Mouse (Mus musculus): ENCODE results near the gene Gaa. TPM values are rescaled to one million over a fixed set of nuclear protein-coding genes. Genes with fewer than 3 reads are reported as not detected.
A peak's percentile ranks its signal among the peaks of the same experiment; 100 is the strongest.
"Not testable (repeated sequence)": the region's sequence is repeated elsewhere in the genome, so short reads cannot be mapped to it uniquely, and the experiment has no call there.

The Gaa gene
- polyA plus RNA-seq, 1 experiment from 2014 or later, result 42.1 TPM

DNA sequence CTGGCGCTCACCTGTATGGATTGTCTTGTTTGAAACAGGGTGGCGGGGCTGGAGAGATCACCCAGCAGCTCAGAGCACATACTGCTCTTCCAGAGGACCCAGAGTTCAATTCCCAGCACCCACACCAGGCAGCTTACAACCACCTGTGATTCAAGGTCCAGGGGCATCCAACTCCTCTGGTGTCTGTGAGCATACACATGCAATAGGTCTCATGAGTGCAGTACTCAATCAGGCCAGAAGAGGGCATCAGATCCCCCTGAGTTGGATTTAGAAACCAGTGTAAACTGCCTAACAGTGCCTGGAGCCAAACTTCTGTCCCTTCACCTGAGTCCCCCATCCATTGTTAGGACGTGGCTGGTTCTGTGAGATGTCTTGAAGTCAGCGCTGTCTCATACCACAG lies 32.1 kb upstream of the Gaa start:
- H3K27ac ChIP-seq (replicated peaks), result no peak overlapping the region
- no peak overlapping the region for H3K4me3 ChIP-seq
- ATAC-seq (ENCODE audit: low FRiP score, low read depth), result no peak
- 87% methylated on average over 4 of the region's 4 CpGs for WGBS
- H3K36me3 ChIP-seq, result peaks cover 49% of the 10 kb centered on the region
- peaks cover 4% of the 10 kb centered on the region; the same call in 1 of the 2 replicates for H3K9me3 ChIP-seq
- no peaks in the 10 kb centered on the region for H3K27me3 ChIP-seq
- no peak overlapping the region for H3K9ac ChIP-seq (replicated peaks)
- no peak overlapping the region for H3K4me2 ChIP-seq (replicated peaks)
- peaks cover 15% of the 10 kb centered on the region for H3K4me1 ChIP-seq

DNA sequence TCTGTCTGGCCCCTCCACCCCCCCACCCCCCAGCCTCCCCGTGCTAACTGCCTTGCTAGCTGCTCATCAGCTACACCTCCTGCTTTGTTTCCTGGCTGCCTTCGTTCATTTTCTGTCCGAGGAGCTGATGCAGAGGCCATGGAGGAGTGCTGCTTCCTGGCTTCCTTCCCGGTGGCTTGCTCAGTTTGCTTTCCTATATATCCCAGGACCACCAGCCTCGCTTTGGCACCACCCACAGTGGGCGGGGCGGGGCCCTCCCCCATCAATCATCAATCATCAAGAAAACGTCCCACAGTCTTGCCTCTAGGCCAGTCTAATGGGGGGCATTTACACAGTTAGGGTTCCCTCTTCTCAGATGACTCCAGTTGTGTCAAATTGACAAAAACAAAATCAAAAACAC lies 31.3 kb upstream of the Gaa start:
- H3K27ac ChIP-seq (replicated peaks), result no peak overlapping the region
- H3K9me3 ChIP-seq, result peaks cover 4% of the 10 kb centered on the region; the same call in 1 of the 2 replicates
- peaks cover 54% of the 10 kb centered on the region for H3K36me3 ChIP-seq
- H3K4me3 ChIP-seq, result no peak overlapping the region
- H3K27me3 ChIP-seq, result no peaks in the 10 kb centered on the region
- H3K4me1 ChIP-seq, result peaks cover 15% of the 10 kb centered on the region
- no peak for ATAC-seq (ENCODE audit: low FRiP score, low read depth)
- no peak overlapping the region for H3K4me2 ChIP-seq (replicated peaks)
- H3K9ac ChIP-seq (replicated peaks), result no peak overlapping the region
- WGBS, result 51% methylated on average over 8 of the region's 8 CpGs

DNA sequence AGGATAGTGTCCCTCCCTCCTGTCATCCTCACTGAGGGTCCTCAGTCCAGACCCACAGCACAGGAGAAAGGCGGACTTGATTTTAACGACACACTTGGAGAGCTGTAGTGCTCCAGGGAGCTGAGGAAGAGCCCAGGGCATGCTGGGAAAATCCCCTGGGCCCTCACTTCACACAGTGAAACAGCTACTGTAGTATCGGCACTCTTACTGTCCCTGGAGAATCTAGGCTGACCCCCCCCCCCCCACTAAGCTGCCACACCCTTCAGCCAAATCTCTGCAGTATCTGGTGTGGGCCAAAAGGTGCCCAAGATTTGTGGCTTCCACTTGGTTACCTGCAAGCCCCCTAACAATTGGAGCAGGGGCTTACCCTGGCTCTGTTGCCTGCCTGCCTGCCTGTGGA lies 30.7 kb upstream of the Gaa start:
- ATAC-seq (ENCODE audit: low FRiP score, low read depth), result no peak
- no peaks in the 10 kb centered on the region for H3K27me3 ChIP-seq
- no peak overlapping the region for H3K27ac ChIP-seq (replicated peaks)
- peaks cover 15% of the 10 kb centered on the region for H3K4me1 ChIP-seq
- 57% methylated on average over 3 of the region's 3 CpGs for WGBS
- no peak overlapping the region for H3K4me2 ChIP-seq (replicated peaks)
- peaks cover 53% of the 10 kb centered on the region for H3K36me3 ChIP-seq
- peaks cover 4% of the 10 kb centered on the region; the same call in 1 of the 2 replicates for H3K9me3 ChIP-seq
- H3K9ac ChIP-seq (replicated peaks), result no peak overlapping the region
- no peak overlapping the region for H3K4me3 ChIP-seq

- peak; percentile 19; the same call in 1 of the 2 replicates for ATAC-seq (ENCODE audit: low FRiP score, low read depth)
- peak overlapping the region; percentile 26; the same call in 1 of the 2 replicates for H3K27ac ChIP-seq (replicated peaks)
- H3K4me2 ChIP-seq (replicated peaks), result peak overlapping the region; percentile 38
- H3K36me3 ChIP-seq, result peaks cover 55% of the 10 kb centered on the region
- peaks cover 4% of the 10 kb centered on the region; the same call in 1 of the 2 replicates for H3K9me3 ChIP-seq
- H3K4me3 ChIP-seq, result no peak overlapping the region
- H3K9ac ChIP-seq (replicated peaks), result no peak overlapping the region; the same call in 1 of the 2 replicates
- WGBS, result 38% methylated on average over 20 of the region's 20 CpGs
- no peaks in the 10 kb centered on the region for H3K27me3 ChIP-seq
- peaks cover 15% of the 10 kb centered on the region for H3K4me1 ChIP-seq
Measured at GRCm38 (mm10) chr11:119237568-119238304, 30.0 kb upstream of the Gaa start.

- no peak overlapping the region for H3K9ac ChIP-seq (replicated peaks)
- H3K27ac ChIP-seq (replicated peaks), result peak overlapping the region; percentile 2
- peaks cover 4% of the 10 kb centered on the region; the same call in 1 of the 2 replicates for H3K9me3 ChIP-seq
- ATAC-seq (ENCODE audit: low FRiP score, low read depth), result peak; percentile 66
- peak overlapping the region; percentile 38 for H3K4me2 ChIP-seq (replicated peaks)
- peaks cover 60% of the 10 kb centered on the region for H3K36me3 ChIP-seq
- H3K4me3 ChIP-seq, result 0 out of 2 replicates have a peak overlapping the region, but pooled peaks have one; percentile 1
- peaks cover 15% of the 10 kb centered on the region for H3K4me1 ChIP-seq
- WGBS, result 22% methylated on average over 11 of the region's 11 CpGs
- H3K27me3 ChIP-seq, result no peaks in the 10 kb centered on the region
Measured at GRCm38 (mm10) chr11:119238305-119238721, 29.4 kb upstream of the Gaa start.

DNA sequence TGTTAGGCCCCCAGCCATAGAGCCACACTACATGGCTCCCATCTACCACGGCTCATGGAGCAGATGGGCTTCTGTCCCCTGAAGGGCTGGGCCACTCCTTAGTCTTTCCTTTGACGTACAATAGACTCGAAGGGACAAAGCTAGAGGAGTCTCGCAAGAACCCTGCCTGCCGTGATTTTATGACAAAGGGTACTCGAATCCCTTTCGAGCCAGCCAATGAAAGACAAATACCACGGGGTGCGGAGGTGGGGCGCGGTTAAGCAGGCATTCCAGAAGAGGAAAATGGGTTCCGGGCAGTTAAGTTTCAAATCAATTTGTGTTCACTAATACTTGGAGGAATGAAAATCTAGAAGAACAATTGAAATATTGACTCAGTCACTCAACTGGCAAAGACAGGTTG lies 28.2 kb upstream of the Gaa start:
- no peaks in the 10 kb centered on the region for H3K27me3 ChIP-seq
- H3K9ac ChIP-seq (replicated peaks), result no peak overlapping the region
- no peak overlapping the region for H3K4me3 ChIP-seq
- no peak overlapping the region for H3K27ac ChIP-seq (replicated peaks)
- WGBS, result 90% methylated on average over 12 of the region's 12 CpGs
- peaks cover 15% of the 10 kb centered on the region for H3K4me1 ChIP-seq
- H3K4me2 ChIP-seq (replicated peaks), result no peak overlapping the region
- H3K36me3 ChIP-seq, result peaks cover 59% of the 10 kb centered on the region
- ATAC-seq (ENCODE audit: low FRiP score, low read depth), result no peak
- H3K9me3 ChIP-seq, result peaks cover 3% of the 10 kb centered on the region; the same call in 1 of the 2 replicates

- not testable (repeated sequence) for H3K27me3 ChIP-seq; H3K4me2 ChIP-seq (replicated peaks); H3K9ac ChIP-seq (replicated peaks); H3K9me3 ChIP-seq; ATAC-seq (ENCODE audit: low FRiP score, low read depth); H3K4me3 ChIP-seq; H3K4me1 ChIP-seq; H3K27ac ChIP-seq (replicated peaks)
- peaks cover 40% of the 10 kb centered on the region for H3K36me3 ChIP-seq
- 95% methylated on average over 6 of the region's 6 CpGs for WGBS
Measured at GRCm38 (mm10) chr11:119245543-119245942, 22.1 kb upstream of the Gaa start.

DNA sequence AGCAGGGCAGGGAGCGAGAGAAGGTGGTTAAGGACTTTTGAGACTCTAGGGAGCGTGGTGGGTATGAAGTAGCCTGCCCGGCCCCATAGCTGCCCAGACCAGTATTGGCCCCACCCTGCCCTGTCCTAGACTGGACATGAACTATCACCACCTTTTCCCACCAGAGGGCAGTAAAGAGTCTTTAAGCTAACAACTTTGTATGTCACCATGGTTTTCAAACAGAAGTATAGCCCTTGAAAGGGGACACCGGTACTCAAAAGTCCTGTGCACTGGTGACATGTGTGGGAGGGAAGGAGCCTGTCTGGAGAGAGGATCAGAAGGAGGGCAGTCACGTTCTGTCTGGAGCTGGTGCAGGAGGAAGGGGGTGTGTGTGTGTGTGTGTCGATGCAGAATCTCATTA lies 18.7 kb upstream of the Gaa start:
- Histone ChIP-seq H3K36me3 (peaks cover 13% of the 10 kb centered on the region), H3K4me3 (no peak overlapping the region), H3K27ac (replicated peaks) (no peak overlapping the region), H3K27me3 (peaks cover 7% of the 10 kb centered on the region), H3K4me2 (replicated peaks) (no peak overlapping the region), H3K4me1 (peaks cover 16% of the 10 kb centered on the region), H3K9ac (replicated peaks) (no peak overlapping the region), H3K9me3 (no peaks in the 10 kb centered on the region)
- 35% methylated on average over 6 of the region's 6 CpGs for WGBS
- ATAC-seq (ENCODE audit: low FRiP score, low read depth), result peak; percentile 67; the same call in 1 of the 2 replicates

DNA sequence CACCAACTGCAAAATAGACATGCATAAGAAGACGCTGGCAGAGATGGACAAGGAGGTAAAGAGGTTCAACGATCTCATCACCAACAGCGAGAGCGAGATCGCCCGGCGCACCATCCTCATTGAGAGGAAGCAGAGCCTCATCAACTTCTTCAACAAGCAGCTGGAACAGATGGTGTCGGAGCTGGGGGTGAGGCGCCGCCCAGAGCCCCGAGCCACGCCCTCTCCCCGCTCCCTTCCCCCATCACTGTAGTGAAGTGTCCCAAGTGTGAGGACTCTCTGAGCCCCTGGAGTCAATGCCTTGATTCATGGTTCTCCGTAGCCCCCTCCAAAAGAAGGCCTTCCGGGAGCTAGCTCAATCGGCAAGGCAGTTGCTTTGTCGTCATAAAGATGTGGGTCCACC lies 16.7 kb upstream of the Gaa start:
- Histone ChIP-seq H3K36me3 (peaks cover 6% of the 10 kb centered on the region; the same call in 1 of the 2 replicates), H3K4me2 (replicated peaks) (no peak overlapping the region), H3K4me1 (peaks cover 16% of the 10 kb centered on the region), H3K27ac (replicated peaks) (no peak overlapping the region), H3K9me3 (no peaks in the 10 kb centered on the region), H3K27me3 (peaks cover 7% of the 10 kb centered on the region), H3K4me3 (no peak overlapping the region), H3K9ac (replicated peaks) (no peak overlapping the region)
- 75% methylated on average over 17 of the region's 17 CpGs for WGBS
- no peak for ATAC-seq (ENCODE audit: low FRiP score, low read depth)

GRCm38 (mm10) chr11:119252854-119253541 lies 14.7 kb upstream of the Gaa start:
- H3K4me3 ChIP-seq, result peak overlapping the region; percentile 2; the same call in 1 of the 2 replicates
- H3K4me1 ChIP-seq, result peaks cover 21% of the 10 kb centered on the region
- WGBS, result 4% methylated on average over 21 of the region's 22 CpGs
- peaks cover 7% of the 10 kb centered on the region for H3K27me3 ChIP-seq
- H3K36me3 ChIP-seq, result peaks cover 4% of the 10 kb centered on the region; the same call in 1 of the 2 replicates
- H3K9ac ChIP-seq (replicated peaks), result peak overlapping the region; percentile 28; the same call in 1 of the 2 replicates
- H3K4me2 ChIP-seq (replicated peaks), result peak overlapping the region; percentile 43
- ATAC-seq (ENCODE audit: low FRiP score, low read depth), result 0 out of 2 replicates have a peak, but pooled peaks have one; percentile 61
- no peaks in the 10 kb centered on the region for H3K9me3 ChIP-seq
- H3K27ac ChIP-seq (replicated peaks), result peak overlapping the region; percentile 4; the same call in 1 of the 2 replicates

DNA sequence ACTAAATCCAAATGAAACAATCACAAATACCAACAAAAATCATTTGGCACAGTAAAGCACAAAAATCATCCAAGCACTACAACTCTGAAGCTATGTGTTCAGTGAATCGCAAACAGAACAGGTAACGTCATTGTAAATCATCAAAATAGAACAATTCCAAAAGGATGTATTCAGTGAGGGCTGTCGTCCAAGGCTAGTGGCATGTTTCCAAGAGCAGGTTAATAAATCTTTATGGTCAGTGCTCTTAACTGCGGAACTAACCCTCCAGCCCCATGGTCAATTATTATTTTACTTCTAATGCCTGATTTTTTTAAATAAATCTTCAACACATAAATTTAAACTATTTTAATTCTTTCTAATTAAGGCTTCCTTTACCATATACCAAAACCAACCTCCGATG lies 11.1 kb upstream of the Gaa start:
- not testable (repeated sequence) for H3K27ac ChIP-seq (replicated peaks); H3K9me3 ChIP-seq; H3K27me3 ChIP-seq; ATAC-seq (ENCODE audit: low FRiP score, low read depth); H3K4me3 ChIP-seq; H3K4me2 ChIP-seq (replicated peaks); H3K9ac ChIP-seq (replicated peaks)
- H3K36me3 ChIP-seq, result peaks cover 17% of the 10 kb centered on the region
- 92% methylated on average over 5 of the region's 5 CpGs for WGBS
- H3K4me1 ChIP-seq, result peaks cover 23% of the 10 kb centered on the region

DNA sequence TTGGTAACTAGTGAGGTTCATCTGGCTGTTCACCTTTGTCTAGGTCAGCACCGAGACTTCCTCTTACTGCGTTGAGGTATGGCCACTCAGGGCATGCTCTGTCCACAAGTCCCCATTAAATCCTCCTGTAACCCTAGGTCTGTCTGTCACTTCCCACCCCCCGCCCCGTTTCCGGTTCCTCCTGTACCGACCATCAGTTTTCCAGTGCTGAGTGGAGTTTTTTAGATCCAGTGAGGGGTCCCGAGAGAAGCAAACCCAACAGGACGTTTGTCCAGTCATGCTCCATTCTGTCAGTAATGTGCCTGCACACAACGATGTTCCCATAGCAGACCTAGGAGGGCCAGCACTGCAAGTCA lies 9.5 kb upstream of the Gaa start:
- Histone ChIP-seq H3K27me3 (no peaks in the 10 kb centered on the region), H3K4me2 (replicated peaks) (peak overlapping the region; percentile 41), H3K9me3 (no peaks in the 10 kb centered on the region), H3K4me1 (peaks cover 11% of the 10 kb centered on the region), H3K36me3 (peaks cover 32% of the 10 kb centered on the region), H3K4me3 (peak overlapping the region; percentile 24; the same call in 1 of the 2 replicates), H3K27ac (replicated peaks) (0 out of 2 replicates have a peak overlapping the region, but pooled peaks have one; percentile 39), H3K9ac (replicated peaks) (no peak overlapping the region)
- 67% methylated on average over 9 of the region's 9 CpGs for WGBS
- ATAC-seq (ENCODE audit: low FRiP score, low read depth), result no peak

Data from midbrain, embryonic 12.5 days (tissue).